Mouse (Mus musculus): Measurements from ENCODE around the gene Desi2.

DNA sequence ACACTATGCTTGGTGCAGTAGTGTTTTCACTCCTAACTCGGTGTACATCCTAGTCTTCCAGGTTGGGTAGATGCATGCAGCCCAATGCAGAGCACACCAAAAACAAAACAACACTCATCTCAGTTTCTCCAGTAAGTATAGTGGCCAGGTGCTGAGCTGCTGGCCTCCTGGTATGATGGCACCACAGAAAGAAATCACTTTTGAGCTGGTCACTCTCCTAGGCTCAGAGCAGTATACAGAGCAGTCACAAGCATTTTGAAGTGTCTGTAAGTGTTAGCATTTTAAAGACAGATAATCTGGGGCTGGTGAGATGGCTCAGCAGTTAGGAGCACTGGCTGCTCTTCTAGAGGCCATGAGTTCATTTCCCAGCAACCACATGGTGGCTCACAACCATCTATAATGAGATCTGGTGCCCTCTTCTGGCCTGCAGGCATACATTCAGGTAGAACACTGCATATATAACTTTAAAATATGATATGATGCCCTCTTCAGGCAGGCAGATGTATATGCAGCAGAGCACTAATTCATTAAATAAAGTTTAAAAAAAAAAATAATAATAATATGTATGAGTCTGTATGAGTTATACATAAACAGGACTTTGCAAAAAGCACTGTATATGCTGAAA is 54.8 kb downstream of the Desi2 start:
- TF ChIP-seq CTCF (IDR thresholded peaks at IDR 0.05) (peak; percentile 75), EP300 (IDR thresholded peaks at IDR 0.05) (no peak)
